Mouse (Mus musculus) adrenal gland, postnatal 4 days (tissue): ENCODE data around the gene Krtap10-10. TPM values are rescaled to one million over a fixed set of nuclear protein-coding genes. Genes with fewer than 3 reads are reported as not detected.

ENCODE experiments used
- DNase-seq, 2 experiments: peaks; one replicate each; pipeline ENCODE4 v3.0.0; 2021 to 2022; ENCODE audit warnings: low spot score in 2 of 2, mixed read lengths in 2 of 2
- total RNA-seq, 2 experiments: library from RNA; stranded (reverse); gene quantifications; 2 replicates each; pipeline ENCODE4 v1.2.3; 2021

The Krtap10-10 gene
- total RNA-seq, 2 experiments from 2014 or later, result not detected

DNA sequence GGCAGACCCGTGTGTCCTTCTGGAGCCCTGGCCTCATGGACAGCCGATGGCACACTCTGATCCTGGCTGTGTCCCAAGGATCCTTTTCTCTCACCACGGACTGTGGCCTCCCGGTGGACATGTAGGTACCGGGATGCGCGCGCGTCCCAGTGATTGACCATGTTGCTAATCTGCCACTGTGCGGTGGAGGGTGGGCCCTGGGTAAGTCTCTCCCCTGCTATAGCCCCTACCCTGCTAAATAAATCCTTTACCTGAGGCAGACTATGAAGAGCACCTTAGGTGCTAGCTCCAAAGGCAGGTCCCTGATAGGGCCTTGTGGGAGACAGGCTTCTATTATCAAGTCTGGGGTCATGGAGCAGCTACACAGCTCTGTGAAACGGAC, 29.0 kb downstream of the Krtap10-10 start:
- DNase-seq, result no peak

DNA sequence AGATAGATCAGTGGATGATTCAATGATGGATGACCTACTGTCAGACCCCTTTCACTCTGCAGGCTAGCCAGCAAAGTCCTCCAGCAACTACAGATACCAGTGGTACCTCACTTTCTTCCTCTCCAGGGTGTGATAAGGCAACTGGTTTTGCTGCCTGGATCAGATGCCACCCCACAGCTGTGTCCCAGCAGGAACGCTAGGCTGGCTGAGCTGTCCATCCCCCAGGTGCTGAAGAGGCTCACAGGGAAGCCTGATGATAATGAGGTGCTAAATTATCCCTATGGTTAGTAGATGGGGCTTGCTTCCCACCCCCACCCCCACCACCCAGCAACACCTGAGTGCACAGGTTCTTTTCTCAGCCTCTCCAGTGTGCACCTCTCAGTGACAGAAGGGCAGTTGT, 31.8 kb downstream of the Krtap10-10 start:
- DNase-seq, result no peak

GRCm38 (mm10) chr10:77869651-77870050, 33.9 kb downstream of the Krtap10-10 start:
- DNase-seq, result no peak

- DNase-seq, result no peak
Observed at GRCm38 (mm10) chr10:77878985-77879384, 43.2 kb downstream of the Krtap10-10 start.

DNA sequence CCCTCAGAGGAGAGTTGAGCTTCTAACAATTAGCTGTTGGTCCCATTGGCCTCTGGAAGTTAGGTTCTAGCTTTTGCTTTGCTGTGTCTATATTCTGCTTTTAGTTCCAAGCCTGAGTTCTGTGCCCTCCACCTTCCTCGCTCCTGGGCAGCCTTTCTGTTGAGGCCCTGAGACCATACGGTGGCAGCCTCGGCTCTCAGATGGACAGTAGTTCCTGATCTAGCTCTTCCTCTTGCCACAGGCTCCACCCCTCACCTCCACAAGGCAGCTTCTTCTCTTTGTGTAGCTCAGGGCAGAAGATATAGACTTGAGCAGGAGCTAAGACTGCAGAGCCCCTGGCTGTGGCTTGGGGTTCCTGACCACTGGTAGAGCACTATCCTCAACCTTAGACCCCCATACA, 44.6 kb downstream of the Krtap10-10 start:
- DNase-seq, result no peak

GRCm38 (mm10) chr10:77882553-77882952, 46.8 kb downstream of the Krtap10-10 start:
- DNase-seq, result no peak

- no peak for DNase-seq
Observed at GRCm38 (mm10) chr10:77886007-77886747, 50.4 kb downstream of the Krtap10-10 start.

Other genes with a start within 250 kb of the Krtap10-10 start
- 100 to 1,000 TPM; 181 to 183 TPM for gene Sumo3, start 229.8 kb upstream of the Krtap10-10 start, total RNA-seq
- gene Gm49325, start 229.8 kb upstream of the Krtap10-10 start, total RNA-seq, result 10 to 100 TPM; 18.1 to 27.7 TPM
- gene Ube2g2, start 213.7 kb upstream of the Krtap10-10 start, total RNA-seq, result 10 to 100 TPM; 42.2 to 44.3 TPM
- gene Tspear, start 149.4 kb upstream of the Krtap10-10 start, total RNA-seq, result 1 to 10 TPM in 1 of 2 experiments, under 1 TPM in 1; 0.45 to 1.0 TPM
- not detected for gene Gm19402, start 145.2 kb upstream of the Krtap10-10 start, total RNA-seq
- not detected for gene Gm9508, start 138.7 kb upstream of the Krtap10-10 start, total RNA-seq
- gene Gm10272, start 129.3 kb upstream of the Krtap10-10 start, total RNA-seq, result not detected
- gene Gm10024, start 124.5 kb upstream of the Krtap10-10 start, total RNA-seq, result not detected
- not detected for gene Gm10142, start 120.1 kb upstream of the Krtap10-10 start, total RNA-seq
- not detected for gene Krtap12-1, start 115.3 kb upstream of the Krtap10-10 start, total RNA-seq
- gene Gm10100, start 109.5 kb upstream of the Krtap10-10 start, total RNA-seq, result not detected
- not detected for gene Gm18596, start 93.3 kb upstream of the Krtap10-10 start, total RNA-seq
- not detected for gene Gm9736, start 84.6 kb upstream of the Krtap10-10 start, total RNA-seq
- not detected for gene Gm3233, start 76.3 kb upstream of the Krtap10-10 start, total RNA-seq
- gene Gm3238, start 64.6 kb upstream of the Krtap10-10 start, total RNA-seq, result not detected
- gene Gm7138, start 59.0 kb upstream of the Krtap10-10 start, total RNA-seq, result not detected
- not detected for gene Gm3250, start 53.4 kb upstream of the Krtap10-10 start, total RNA-seq
- gene Gm7137, start 47.7 kb upstream of the Krtap10-10 start, total RNA-seq, result not detected
- not detected for gene Gm9639, start 40.9 kb upstream of the Krtap10-10 start, total RNA-seq
- gene Gm19668, start 36.8 kb upstream of the Krtap10-10 start, total RNA-seq, result not detected
- not detected for gene Gm9507, start 24.1 kb upstream of the Krtap10-10 start, total RNA-seq
- gene Gm2696, start 21.3 kb upstream of the Krtap10-10 start, total RNA-seq, result not detected
- gene Krtap10-4, start 8.9 kb upstream of the Krtap10-10 start, total RNA-seq, result not detected
- gene Gm36176, start 10.9 kb downstream of the Krtap10-10 start, total RNA-seq, result not detected
- gene Gm10318, start 16.9 kb downstream of the Krtap10-10 start, total RNA-seq, result not detected
- not detected for gene Gm3285, start 26.0 kb downstream of the Krtap10-10 start, total RNA-seq
- gene Lrrc3, start 66.6 kb downstream of the Krtap10-10 start, total RNA-seq, result 10 to 100 TPM in 1 of 2 experiments, 1 to 10 TPM in 1; 9.8 to 14.6 TPM
- gene Trpm2, start 134.6 kb downstream of the Krtap10-10 start, total RNA-seq, result 1 to 10 TPM; 4.1 to 4.3 TPM
- gene 1810043G02Rik, start 142.6 kb downstream of the Krtap10-10 start, total RNA-seq, result 10 to 100 TPM; 21.3 to 25.1 TPM
- gene Pfkl, start 174.1 kb downstream of the Krtap10-10 start, total RNA-seq, result 10 to 100 TPM; 85.6 to 87.2 TPM
- gene Dnmt3l, start 206.0 kb downstream of the Krtap10-10 start, total RNA-seq, result 1 to 10 TPM; 2.9 to 3.2 TPM
- not detected for gene Aire, start 207.7 kb downstream of the Krtap10-10 start, total RNA-seq
- gene Icosl, start 233.4 kb downstream of the Krtap10-10 start, total RNA-seq, result 10 to 100 TPM; 15.4 to 19.4 TPM